Mouse (Mus musculus) heart, adult 2 months (tissue): ENCODE results near the gene Popdc2. TPM values are rescaled to one million over a fixed set of nuclear protein-coding genes. Genes with fewer than 3 reads are reported as not detected.

ENCODE experiments used
- DNase-seq, 2 experiments: peaks; one replicate each; pipeline ENCODE4 v3.0.0; 2021
- H3K27ac ChIP-seq: fragments of 200-600 bp; 2 replicates; pipeline ENCODE4 v1.8.1; 2022
- H3K27me3 ChIP-seq: fragments of 200-500 bp; 2 replicates; pipeline ENCODE4 v1.6.1; 2012; ENCODE audit warnings: mild to moderate bottlenecking, low read length, inconsistent platforms, mixed read lengths; ENCODE audit not compliant: control insufficient read depth, insufficient read depth
- H3K36me3 ChIP-seq: fragments of 200-500 bp; 2 replicates; pipeline ENCODE4 v1.6.1; 2012; ENCODE audit warnings: low read length, inconsistent platforms; ENCODE audit not compliant: control insufficient read depth, insufficient read depth
- H3K4me1 ChIP-seq: fragments of 200-500 bp; 2 replicates; pipeline ENCODE4 v1.6.1; 2011; ENCODE audit warnings: low read length; ENCODE audit not compliant: control insufficient read depth, insufficient read depth
- H3K4me3 ChIP-seq: fragments of 200-600 bp; 2 replicates; pipeline ENCODE4 v1.8.1; 2022
- H3K79me2 ChIP-seq: fragments of 200-500 bp; replicated peaks from 2 replicates; pipeline ENCODE4 v1.6.1; 2012; ENCODE audit warnings: mild to moderate bottlenecking, inconsistent platforms, low read length, moderate library complexity, mixed read lengths; ENCODE audit not compliant: control insufficient read depth, insufficient read depth
- H3K9ac ChIP-seq: fragments of 200-500 bp; 2 replicates; pipeline ENCODE4 v1.6.1; 2012; ENCODE audit warnings: low read depth, mild to moderate bottlenecking, control low read depth, inconsistent platforms, low read length, mixed read lengths
- CTCF ChIP-seq: fragments of 200-600 bp; IDR thresholded peaks from 2 replicates; pipeline ENCODE4 v1.8.1; 2022; ENCODE audit warnings: antibody characterized with exemption, mild to moderate bottlenecking, moderate library complexity
- EP300 ChIP-seq: fragments of 200-500 bp; IDR thresholded peaks from 2 replicates; pipeline ENCODE4 v1.6.1; 2011; ENCODE audit warnings: low read depth, low read length, control low read depth; ENCODE audit not compliant: insufficient read depth
- POLR2A ChIP-seq: fragments of 200-500 bp; IDR thresholded peaks from 2 replicates; pipeline ENCODE4 v1.6.1; 2011; ENCODE audit warnings: mild to moderate bottlenecking, low read depth, low read length, control low read depth; ENCODE audit not compliant: insufficient read depth
- WGBS: fragments of 180-500 bp; shearing (Covaris S2); methylation state at CpG from one replicate; pipeline ENCODE4 v1.1.7; 2018; 5-methylcytosine and 5-hydroxymethylcytosine counted together
- intact Hi-C: fragments of 180-260 bp; cut with DNase I; formaldehyde crosslinking; loops from one replicate; pipeline ENCODE4 v1.15.1; 2025
- polyA plus RNA-seq: library from polyadenylated mRNA; depleted of rRNA; stranded (reverse); fragments of >200 nt; gene quantifications from 2 replicates; pipeline ENCODE4 v1.2.3, GENCODE M21; 2012
- total RNA-seq, 2 experiments: library from RNA; stranded (reverse); gene quantifications; 2 replicates each; pipeline ENCODE4 v1.2.3; 2021

Popdc2 gene
- total and polyA plus RNA-seq, 3 experiments, result 462 to 695 (median 476) TPM

DNA sequence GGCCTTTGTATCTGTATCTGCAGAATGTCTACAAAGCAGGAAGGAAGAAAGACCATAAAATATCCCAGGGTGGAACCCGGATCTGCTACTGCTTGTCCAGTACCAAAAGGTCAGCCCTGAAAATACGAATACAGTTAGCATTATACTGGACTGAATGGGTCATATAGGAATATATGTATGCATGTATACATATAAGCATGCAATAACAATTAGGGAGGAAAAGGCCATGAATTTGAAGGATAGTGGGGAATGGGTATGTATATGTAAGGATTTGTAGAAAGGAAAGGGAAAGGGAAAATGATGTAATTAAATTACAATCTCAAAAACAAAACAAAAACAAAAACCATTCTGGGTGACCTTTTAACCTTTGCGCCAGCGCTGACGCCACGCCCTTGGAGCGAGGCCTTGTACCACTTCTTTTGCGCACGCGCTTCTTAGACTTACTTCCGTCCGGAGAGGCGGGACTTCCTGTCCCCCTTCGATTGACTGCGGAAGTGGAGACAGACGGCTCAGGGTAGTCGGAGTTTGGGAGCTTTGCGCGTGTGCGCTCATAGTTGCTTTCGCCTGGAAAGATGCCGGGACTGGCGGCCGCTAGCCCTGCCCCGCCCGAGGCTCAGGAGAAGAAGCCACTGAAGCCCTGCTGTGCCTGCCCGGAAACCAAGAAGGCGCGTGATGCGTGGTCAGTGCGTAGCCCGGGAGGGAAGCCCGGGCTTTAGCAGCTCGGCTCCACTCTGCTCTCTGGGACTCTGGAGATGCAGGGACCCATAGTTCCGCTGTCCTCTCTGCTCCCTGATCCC lies 15.3 kb upstream of the Popdc2 start, which contains the start of the genes Cox17 and Gm21987:
Cox17 (plus strand) TSS at position 463 of the 797 bp plus-strand sequence.
Gm21987 (plus strand) TSS at position 512 of the 797 bp plus-strand sequence.
- no peaks in the 10 kb centered on the region for H3K27me3 ChIP-seq
- 3% methylated on average over 35 of the region's 35 CpGs for WGBS
- TF ChIP-seq POLR2A, result peak; percentile 94
- TF ChIP-seq CTCF, result no peak
- peak; percentile 80 for TF ChIP-seq EP300
- H3K4me3 ChIP-seq, result peak within 1 kb of the TSS; percentile 79
- H3K36me3 ChIP-seq, result peaks cover 31% of the 10 kb centered on the region
- 0 out of 2 replicates have a peak, but pooled peaks cover 3% of the 10 kb centered on the region for H3K79me2 ChIP-seq
- H3K4me1 ChIP-seq, result peaks cover 6% of the 10 kb centered on the region
- peak within 1 kb of the TSS; percentile 74 for H3K9ac ChIP-seq
- peak; percentile 93 to 96 for DNase-seq
- H3K27ac ChIP-seq, result peak within 1 kb of the TSS; percentile 91
- intact Hi-C loops, result loop anchor here (1.0 to 10.0 kb wide), 4 partner anchors 46 to 252 kb away; partner anchors contain the start of genes Adprh and Timmdc1

DNA sequence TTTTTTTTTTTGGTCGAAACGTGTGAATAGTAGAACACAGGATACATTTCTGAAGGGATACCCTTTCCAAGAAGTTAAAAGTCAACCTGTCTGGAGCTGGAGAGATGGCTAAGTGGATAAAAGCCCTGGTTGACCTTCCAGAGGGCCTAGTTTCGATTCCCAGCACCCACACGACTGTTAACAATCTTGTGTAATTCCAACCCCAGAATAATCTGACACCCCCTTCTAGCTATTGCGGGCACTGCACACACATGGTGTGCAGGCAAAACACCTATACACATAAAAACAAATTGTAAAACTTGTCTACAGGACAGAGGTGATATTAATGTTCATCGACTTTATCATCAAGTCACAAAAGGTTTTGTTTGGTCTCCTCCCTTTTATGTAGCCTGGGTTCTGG lies 14.4 kb upstream of the Popdc2 start:
- Histone ChIP-seq H3K4me3 (peak overlapping the region; percentile 79), H3K4me1 (peaks cover 8% of the 10 kb centered on the region), H3K36me3 (peaks cover 36% of the 10 kb centered on the region), H3K9ac (no peak overlapping the region), H3K27ac (peak overlapping the region; percentile 91), H3K79me2 (0 out of 2 replicates have a peak, but pooled peaks cover 3% of the 10 kb centered on the region), H3K27me3 (no peaks in the 10 kb centered on the region)
- no peak for TF ChIP-seq POLR2A
- no peak for TF ChIP-seq EP300
- TF ChIP-seq CTCF, result no peak
- DNase-seq, result no peak
- intact Hi-C loops, result loop anchor here (1.0 to 10.0 kb wide), 4 partner anchors 45 to 253 kb away; partner anchors contain the start of genes Adprh and Timmdc1
- 43% methylated on average over 6 of the region's 6 CpGs for WGBS

GRCm38 (mm10) chr16:38348217-38348761 lies 13.7 kb upstream of the Popdc2 start:
- TF ChIP-seq POLR2A (no peak), EP300 (no peak), CTCF (no peak)
- no peak for DNase-seq
- intact Hi-C loops, result loop anchor here (5.0 to 10.0 kb wide), 3 partner anchors 44 to 253 kb away; partner anchors contain the start of gene Timmdc1
- 65% methylated on average over 9 of the region's 9 CpGs for WGBS
- Histone ChIP-seq H3K9ac (peak overlapping the region; percentile 46), H3K27me3 (no peaks in the 10 kb centered on the region), H3K36me3 (peaks cover 36% of the 10 kb centered on the region), H3K4me1 (peaks cover 8% of the 10 kb centered on the region), H3K27ac (peak overlapping the region; percentile 91; the same call in 1 of the 2 replicates), H3K4me3 (no peak overlapping the region), H3K79me2 (0 out of 2 replicates have a peak, but pooled peaks cover 3% of the 10 kb centered on the region)

- no peak for TF ChIP-seq EP300
- no peak for TF ChIP-seq POLR2A
- TF ChIP-seq CTCF, result no peak
- intact Hi-C loops, result loop anchor here (1.0 to 10.0 kb wide), 4 partner anchors 12 to 255 kb away; partner anchors contain the start of genes Popdc2 and Timmdc1
- Histone ChIP-seq H3K9ac (no peak overlapping the region), H3K4me1 (peaks cover 8% of the 10 kb centered on the region), H3K4me3 (no peak overlapping the region), H3K27me3 (no peaks in the 10 kb centered on the region), H3K27ac (peak overlapping the region; percentile 65), H3K36me3 (peaks cover 36% of the 10 kb centered on the region), H3K79me2 (0 out of 2 replicates have a peak, but pooled peaks cover 3% of the 10 kb centered on the region)
- DNase-seq, result no peak
- WGBS, result 56% methylated on average over 2 of the region's 2 CpGs
These were observed 12.1 kb upstream of the Popdc2 start for GRCm38 (mm10) chr16:38349881-38350280.

DNA sequence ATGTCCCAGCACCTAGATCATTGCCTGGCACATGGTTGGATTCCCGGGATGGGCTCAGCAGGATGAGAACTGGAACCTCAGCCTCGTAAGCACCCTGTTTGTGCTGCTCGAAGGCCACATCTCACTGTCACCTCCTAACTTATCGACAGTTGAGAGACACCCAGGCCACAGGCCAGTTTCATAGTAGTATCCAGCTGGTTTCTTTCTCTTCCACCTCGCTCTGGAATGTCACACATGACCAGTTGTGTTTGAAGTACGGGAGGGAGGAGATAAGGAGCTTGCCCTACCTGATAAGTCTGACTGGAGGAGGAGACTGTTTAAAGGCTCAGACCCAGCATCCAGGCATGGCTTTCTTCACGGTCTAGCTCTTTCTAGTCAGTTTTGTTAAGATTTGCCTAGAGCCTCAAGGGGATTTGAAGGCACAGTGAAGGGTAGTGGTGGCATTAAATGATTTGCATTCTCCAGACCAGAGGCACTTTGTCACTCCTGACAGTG lies 11.6 kb upstream of the Popdc2 start:
- Histone ChIP-seq H3K9ac (no peak overlapping the region), H3K27ac (peak overlapping the region; percentile 65), H3K4me1 (peaks cover 8% of the 10 kb centered on the region), H3K36me3 (peaks cover 36% of the 10 kb centered on the region), H3K4me3 (no peak overlapping the region), H3K79me2 (0 out of 2 replicates have a peak, but pooled peaks cover 3% of the 10 kb centered on the region), H3K27me3 (no peaks in the 10 kb centered on the region)
- intact Hi-C loops, result loop anchor here (1.0 kb wide), 1 partner anchor 12 kb away; the partner anchor contains the start of gene Popdc2
- 28% methylated on average over 7 of the region's 7 CpGs for WGBS
- DNase-seq, result peak; percentile 50 to 83
- TF ChIP-seq POLR2A (no peak; the same call in 1 of the 2 replicates), EP300 (peak; percentile 97), CTCF (no peak)
